Mouse (Mus musculus): ENCODE measurements around the gene Draxin. TPM values are rescaled to one million over a fixed set of nuclear protein-coding genes. Genes with fewer than 3 reads are reported as not detected.
A peak's percentile ranks its signal among the peaks of the same experiment; 100 is the strongest.

Draxin gene
- total and polyA plus RNA-seq, 3 experiments = 0.08 to 0.17 TPM; not detected in 1

DNA sequence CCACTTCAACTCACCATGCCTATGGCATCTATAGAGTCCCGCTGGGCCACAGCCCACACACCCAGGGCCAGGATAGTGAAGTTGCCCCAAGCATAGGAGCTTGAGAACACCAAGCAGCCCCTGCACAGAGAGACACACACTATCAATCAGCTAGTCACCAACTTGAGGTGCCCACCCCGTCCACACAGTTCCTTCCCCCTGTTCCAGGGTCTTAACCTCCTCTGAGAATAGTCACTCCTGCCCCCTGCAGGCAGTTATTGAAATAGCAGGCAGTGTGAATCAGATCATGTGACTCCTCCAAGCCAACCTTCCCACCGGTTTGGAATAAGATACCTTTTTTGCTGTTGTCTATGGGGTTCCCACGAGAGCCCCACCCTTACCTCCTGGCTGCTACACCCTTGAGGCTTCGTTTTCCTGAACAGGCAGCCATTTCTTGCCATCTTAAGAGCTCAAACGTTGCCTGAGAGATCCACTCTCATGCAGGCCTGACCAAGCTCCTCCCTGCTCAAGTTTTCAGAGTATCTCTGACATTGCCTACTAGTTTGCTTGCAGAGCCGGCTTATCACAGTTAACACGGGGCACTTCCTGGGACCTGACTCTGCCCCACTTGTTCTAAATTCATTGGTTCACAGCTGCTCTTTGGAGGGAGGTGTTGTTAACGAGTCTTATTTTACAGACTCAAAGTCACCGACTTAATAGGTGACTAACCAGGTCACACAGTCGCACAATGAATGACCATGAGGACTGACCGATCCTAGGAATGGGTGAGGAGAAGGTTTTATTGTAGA is 48.0 kb downstream of the Draxin start:
- peak; percentile 95 for DNase-seq (ENCODE audit: low read depth, low spot score)
- H3K4me1 ChIP-seq (ENCODE audit: control insufficient read depth in 1 of 2, insufficient read depth in 2 of 2, low read length in 2 of 2) = peaks cover 0 to 10% of the 10 kb centered on the region in 2 experiments; a peak in 2 of 4 replicates
- H3K9me3 ChIP-seq (replicated peaks; ENCODE audit: insufficient read depth, low read length) = no peaks in the 10 kb centered on the region
- H3K36me3 ChIP-seq (ENCODE audit: control insufficient read depth in 1 of 2, insufficient read depth in 2 of 2, low read length in 2 of 2) = peaks cover 0 to 2% of the 10 kb centered on the region in 2 experiments; a peak in 1 of 4 replicates
- H3K27me3 ChIP-seq (ENCODE audit: control insufficient read depth in 1 of 2, insufficient read depth in 2 of 2, low read length in 2 of 2) = no peaks in the 10 kb centered on the region
- peak overlapping the region; percentile 62 for H3K9ac ChIP-seq (ENCODE audit: control insufficient read depth, low read depth, low read length, poor library complexity, severe bottlenecking)
- H3K79me2 ChIP-seq (ENCODE audit: control insufficient read depth, insufficient read depth, low read length, poor library complexity) = peaks cover 3% of the 10 kb centered on the region
- peak overlapping the region; percentile 29 to 60 for H3K4me3 ChIP-seq (ENCODE audit: control insufficient read depth in 1 of 2, insufficient read depth in 1 of 2, low read depth in 2 of 2, low read length in 2 of 2)
- peak overlapping the region; percentile 92 for H3K27ac ChIP-seq (ENCODE audit: control insufficient read depth, low read depth, low read length)
- TF ChIP-seq ZC3H11A (IDR thresholded peaks at IDR 0.05; ENCODE audit: low read depth, low read length) (no peak), MXI1 (IDR thresholded peaks at IDR 0.05; ENCODE audit: low read depth, low read length) (peak; percentile 60), JUND (IDR thresholded peaks at IDR 0.05; ENCODE audit: low read depth, low read length) (no peak), SMC3 (IDR thresholded peaks at IDR 0.05; ENCODE audit: low read depth, low read length) (peak; percentile 32), USF2 (IDR thresholded peaks at IDR 0.05; ENCODE audit: borderline replicate concordance in 1 of 2, insufficient read depth in 1 of 2, low read depth in 1 of 2, low read length in 2 of 2) (peak; percentile 15 to 48; a peak in 1 of 4 replicates), SIN3A (IDR thresholded peaks at IDR 0.05; ENCODE audit: low read length) (peak; percentile 44; the same call in 1 of the 2 replicates), MAFK (IDR thresholded peaks at IDR 0.05; ENCODE audit: borderline replicate concordance, low read depth, low read length) (no peak), ZNF384 (IDR thresholded peaks at IDR 0.05; ENCODE audit: low read depth, low read length) (no peak), EP300 (IDR thresholded peaks at IDR 0.05; ENCODE audit: low read depth in 1 of 2, low read length in 2 of 2) (no peak), POLR2AphosphoS2 (IDR thresholded peaks at IDR 0.05; ENCODE audit: low read length) (no peak; the same call in 1 of the 2 replicates), MYC (IDR thresholded peaks at IDR 0.05; ENCODE audit: low read depth, low read length) (no peak), E2F4 (IDR thresholded peaks at IDR 0.05; ENCODE audit: borderline replicate concordance, low read depth, low read length) (no peak), TBP (IDR thresholded peaks at IDR 0.05; ENCODE audit: low read depth, low read length) (peak; percentile 14; the same call in 1 of the 2 replicates), ZMIZ1 (IDR thresholded peaks at IDR 0.05; ENCODE audit: low read depth, low read length) (no peak), POLR2AphosphoS5 (IDR thresholded peaks at IDR 0.05; ENCODE audit: borderline replicate concordance, low read depth, low read length) (no peak), CTCF (IDR thresholded peaks at IDR 0.05 in 2 of 3, conservative IDR thresholded peaks at IDR 0.05 in 1 of 3; ENCODE audit: control insufficient read depth in 1 of 3, insufficient read depth in 1 of 3, low read depth in 2 of 3, low read length in 3 of 3, poor library complexity in 1 of 3, severe bottlenecking in 1 of 3) (peak; percentile 40 to 77 (median 66)), RCOR1 (IDR thresholded peaks at IDR 0.05; ENCODE audit: low read depth, low read length) (no peak), USF1 (IDR thresholded peaks at IDR 0.05; ENCODE audit: low read depth, low read length) (peak; percentile 89), GABPA (IDR thresholded peaks at IDR 0.05; ENCODE audit: low read depth, low read length) (no peak), HCFC1 (IDR thresholded peaks at IDR 0.05; ENCODE audit: low read depth, low read length) (no peak), UBTF (IDR thresholded peaks at IDR 0.05; ENCODE audit: borderline replicate concordance, insufficient read depth, low read depth, low read length) (no peak), CHD2 (IDR thresholded peaks at IDR 0.05; ENCODE audit: low read length) (no peak), CHD1 (IDR thresholded peaks at IDR 0.05; ENCODE audit: low read depth, low read length) (no peak), NELFE (IDR thresholded peaks at IDR 0.05; ENCODE audit: low read depth, low read length) (peak; percentile 61), TCF12 (IDR thresholded peaks at IDR 0.05; ENCODE audit: low read depth, low read length) (no peak), NRF1 (IDR thresholded peaks at IDR 0.05; ENCODE audit: insufficient read depth, low read depth, low read length, poor library complexity, severe bottlenecking) (no peak), ZKSCAN1 (IDR thresholded peaks at IDR 0.05; ENCODE audit: low read depth, low read length) (no peak), POLR2A (IDR thresholded peaks at IDR 0.05; ENCODE audit: control insufficient read depth in 1 of 2, insufficient read depth in 1 of 2, low read depth in 1 of 2, low read length in 2 of 2, poor library complexity in 1 of 2) (peak in 1 of 2 experiments; percentile 78; a peak in 2 of 4 replicates), MEF2A (IDR thresholded peaks at IDR 0.05; ENCODE audit: extremely low read depth, insufficient replicate concordance, low read depth, low read length, poor library complexity, severe bottlenecking) (no peak), BHLHE40 (IDR thresholded peaks at IDR 0.05; ENCODE audit: borderline replicate concordance, low read depth, low read length) (no peak), RAD21 (IDR thresholded peaks at IDR 0.05; ENCODE audit: low read depth, low read length) (peak; percentile 26), ELF1 (IDR thresholded peaks at IDR 0.05; ENCODE audit: low read depth, low read length) (peak; percentile 81), KAT2A (conservative IDR thresholded peaks at IDR 0.05; ENCODE audit: low read depth, low read length) (no peak), MAX (IDR thresholded peaks at IDR 0.05; ENCODE audit: low read length) (peak; percentile 34; the same call in 1 of the 2 replicates), TAL1 (IDR thresholded peaks at IDR 0.05; ENCODE audit: low read length) (no peak)
